Mouse (Mus musculus): ENCODE data around the gene Zup1.

GRCm38 (mm10) chr10:33998397-33998796 lies 47.3 kb upstream of the Zup1 start:
- TF ChIP-seq GATA1 (IDR thresholded peaks at IDR 0.05; ENCODE audit: low read length) (no peak), TAL1 (IDR thresholded peaks at IDR 0.05; ENCODE audit: low read length) (no peak)
